In genomic region chr5:133814436-133814835, GRCm38 (mm10) we compare ENCODE assay signal across 16 mouse cellular contexts.
DNase-seq lines count a peak whose midpoint lies in the region; ATAC-seq and TF ChIP-seq lines count a peak whose summit lies in the region.
"Had no signal": no experiment of that assay in that cellular context is flagged by ENCODE, and none has a peak within 500 bp of the region (broad histone marks: within the 10 kb centered on the region; RNA-seq: fewer than 3 reads in every experiment).

No protein-coding gene starts in this region.

- DNase-seq in forebrain, embryonic 11.5 days (ENCODE audit: low spot score), result no peak
- DNase-seq in thymus, adult 2 months, result no peak
- DNase-seq: adrenal gland, adult 8-10 months; B cell, adult 2 months; cerebellum, adult 11 months; embryo, embryonic 11 days; heart, postnatal 36 days; kidney, adult 8-10 months; lung, postnatal 14 days; thymus, postnatal 36 days had no signal

- peak overlapping the region; percentile 54 for H3K27ac ChIP-seq in forebrain, embryonic 13.5 days
- no peak overlapping the region for H3K27ac ChIP-seq in forebrain, embryonic 11.5 days (ENCODE audit: low read depth, low read length)
- no peak overlapping the region for H3K27ac ChIP-seq in embryonic facial prominence, embryonic 15.5 days (replicated peaks)
- H3K27ac ChIP-seq in hindbrain, embryonic 16.5 days (ENCODE audit: low read depth, low read length), result no peak overlapping the region
- no peak overlapping the region for H3K27ac ChIP-seq in midbrain, embryonic 13.5 days
- no peak overlapping the region for H3K27ac ChIP-seq in thymus, adult 2 months (ENCODE audit: control insufficient read depth, insufficient read depth, low read length)

- ATAC-seq in forebrain, embryonic 13.5 days, result peak; percentile 82
- no peak for ATAC-seq in forebrain, embryonic 11.5 days (replicated peaks; ENCODE audit: low FRiP score)
- peak; percentile 43; the same call in 1 of the 2 replicates for ATAC-seq in embryonic facial prominence, embryonic 15.5 days (ENCODE audit: insufficient number of reproducible peaks, low FRiP score, low TSS enrichment, low read depth)
- ATAC-seq in hindbrain, embryonic 16.5 days, result peak; percentile 72
- peak; percentile 82 for ATAC-seq in midbrain, embryonic 13.5 days
- no peak for ATAC-seq in megakaryocyte-erythroid progenitor cell, adult 5-6 weeks (replicated peaks; ENCODE audit: low FRiP score, low TSS enrichment, poor library complexity, severe bottlenecking)
- ATAC-seq in CD4-positive, CD25-positive, alpha-beta regulatory T cell, adult 4 months, result no peak

- H3K9me3 ChIP-seq in forebrain, embryonic 13.5 days (replicated peaks), result no peaks in the 10 kb centered on the region
- no peaks in the 10 kb centered on the region for H3K9me3 ChIP-seq in forebrain, embryonic 11.5 days (ENCODE audit: control insufficient read depth, low read length)
- H3K9me3 ChIP-seq in embryonic facial prominence, embryonic 15.5 days (replicated peaks), result no peaks in the 10 kb centered on the region
- H3K9me3 ChIP-seq in hindbrain, embryonic 16.5 days (ENCODE audit: control insufficient read depth, low read length), result no peaks in the 10 kb centered on the region
- no peaks in the 10 kb centered on the region for H3K9me3 ChIP-seq in midbrain, embryonic 13.5 days

- no peak overlapping the region for H3K4me2 ChIP-seq in forebrain, embryonic 13.5 days
- no peak overlapping the region for H3K4me2 ChIP-seq in forebrain, embryonic 11.5 days (ENCODE audit: low read depth, low read length, severe bottlenecking)
- H3K4me2 ChIP-seq in embryonic facial prominence, embryonic 15.5 days (replicated peaks), result no peak overlapping the region
- H3K4me2 ChIP-seq in hindbrain, embryonic 16.5 days (ENCODE audit: low read length), result no peak overlapping the region
- no peak overlapping the region for H3K4me2 ChIP-seq in midbrain, embryonic 13.5 days (replicated peaks)

- no peak overlapping the region for H3K4me3 ChIP-seq in forebrain, embryonic 13.5 days
- no peak overlapping the region for H3K4me3 ChIP-seq in forebrain, embryonic 11.5 days (ENCODE audit: low read depth, low read length)
- H3K4me3 ChIP-seq in embryonic facial prominence, embryonic 15.5 days (replicated peaks), result no peak overlapping the region
- no peak overlapping the region for H3K4me3 ChIP-seq in hindbrain, embryonic 16.5 days (ENCODE audit: low read length)
- H3K4me3 ChIP-seq in midbrain, embryonic 13.5 days (replicated peaks), result no peak overlapping the region
- H3K4me3 ChIP-seq in thymus, adult 2 months (ENCODE audit: control insufficient read depth, insufficient read depth, low read length), result no peak overlapping the region

- no peak for TF ChIP-seq POLR2A in thymus, adult 2 months (IDR thresholded peaks at IDR 0.05; ENCODE audit: control insufficient read depth, extremely low read depth, insufficient read depth, low read length, poor library complexity)

- H3K27me3 ChIP-seq in forebrain, embryonic 13.5 days, result no peaks in the 10 kb centered on the region
- H3K27me3 ChIP-seq in forebrain, embryonic 11.5 days (ENCODE audit: control insufficient read depth, insufficient read depth, low read length), result no peaks in the 10 kb centered on the region
- H3K27me3 ChIP-seq in embryonic facial prominence, embryonic 15.5 days, result 0 out of 2 replicates have a peak, but pooled peaks cover 3% of the 10 kb centered on the region
- 0 out of 2 replicates have a peak, but pooled peaks cover 2% of the 10 kb centered on the region for H3K27me3 ChIP-seq in hindbrain, embryonic 16.5 days (replicated peaks; ENCODE audit: control insufficient read depth, insufficient read depth, low read length)
- peaks cover 10% of the 10 kb centered on the region for H3K27me3 ChIP-seq in midbrain, embryonic 13.5 days
- H3K27me3 ChIP-seq in thymus, adult 2 months (ENCODE audit: control insufficient read depth, insufficient read depth, low read length), result no peaks in the 10 kb centered on the region

- WGBS in forebrain, embryonic 13.5 days, result 28% methylated on average over 6 of the region's 6 CpGs
- WGBS in forebrain, embryonic 11.5 days, result 60% methylated on average over 6 of the region's 6 CpGs
- WGBS in embryonic facial prominence, embryonic 15.5 days, result 19% methylated on average over 6 of the region's 6 CpGs
- WGBS in hindbrain, embryonic 16.5 days, result 19% methylated on average over 6 of the region's 6 CpGs
- WGBS in midbrain, embryonic 13.5 days, result 32% methylated on average over 6 of the region's 6 CpGs
- 82% methylated on average over 6 of the region's 6 CpGs for WGBS in thymus, adult 2 months

- no peak for TF ChIP-seq CTCF in thymus, adult 2 months (IDR thresholded peaks at IDR 0.05; ENCODE audit: borderline replicate concordance, control insufficient read depth, extremely low read depth, insufficient read depth, low read length, poor library complexity)

- H3K4me1 ChIP-seq in forebrain, embryonic 13.5 days, result peaks cover 21% of the 10 kb centered on the region
- no peaks in the 10 kb centered on the region; the same call in 1 of the 2 replicates for H3K4me1 ChIP-seq in forebrain, embryonic 11.5 days (replicated peaks; ENCODE audit: control insufficient read depth, insufficient read depth, low read length)
- H3K4me1 ChIP-seq in embryonic facial prominence, embryonic 15.5 days, result peaks cover 10% of the 10 kb centered on the region; the same call in 1 of the 2 replicates
- H3K4me1 ChIP-seq in hindbrain, embryonic 16.5 days (ENCODE audit: control insufficient read depth, insufficient read depth, low read depth, low read length), result peaks cover 4% of the 10 kb centered on the region
- H3K4me1 ChIP-seq in midbrain, embryonic 13.5 days (replicated peaks), result peaks cover 8% of the 10 kb centered on the region
- no peaks in the 10 kb centered on the region for H3K4me1 ChIP-seq in thymus, adult 2 months (replicated peaks; ENCODE audit: control insufficient read depth, insufficient read depth, low read length)

- no peaks in the 10 kb centered on the region for H3K36me3 ChIP-seq in forebrain, embryonic 13.5 days (ENCODE audit: poor library complexity, severe bottlenecking)
- no peaks in the 10 kb centered on the region for H3K36me3 ChIP-seq in forebrain, embryonic 11.5 days (ENCODE audit: control insufficient read depth, insufficient read depth, low read length)
- no peaks in the 10 kb centered on the region for H3K36me3 ChIP-seq in embryonic facial prominence, embryonic 15.5 days
- no peaks in the 10 kb centered on the region for H3K36me3 ChIP-seq in hindbrain, embryonic 16.5 days (ENCODE audit: control insufficient read depth, insufficient read depth, low read length)
- H3K36me3 ChIP-seq in midbrain, embryonic 13.5 days, result no peaks in the 10 kb centered on the region
- H3K36me3 ChIP-seq in thymus, adult 2 months (ENCODE audit: control insufficient read depth, insufficient read depth, low read length), result no peaks in the 10 kb centered on the region

- H3K9ac ChIP-seq in forebrain, embryonic 13.5 days, result no peak overlapping the region
- no peak overlapping the region for H3K9ac ChIP-seq in forebrain, embryonic 11.5 days (ENCODE audit: low read length)
- H3K9ac ChIP-seq in embryonic facial prominence, embryonic 15.5 days, result no peak overlapping the region
- no peak overlapping the region for H3K9ac ChIP-seq in hindbrain, embryonic 16.5 days (ENCODE audit: low read depth, low read length)
- H3K9ac ChIP-seq in midbrain, embryonic 13.5 days (replicated peaks), result no peak overlapping the region

Comparison
In these comparisons a context has a peak if more than half of its experiments do, and no peak if none do; other contexts are left out.
1. ATAC-seq: peak in forebrain, embryonic 13.5 days (single experiment), embryonic facial prominence, embryonic 15.5 days (single experiment), hindbrain, embryonic 16.5 days (single experiment) and midbrain, embryonic 13.5 days (single experiment); none in forebrain, embryonic 11.5 days (single experiment), megakaryocyte-erythroid progenitor cell, adult 5-6 weeks (single experiment) and CD4-positive, CD25-positive, alpha-beta regulatory T cell, adult 4 months (single experiment).